Mouse (Mus musculus) stomach, embryonic 16.5 days (tissue): ENCODE data around the gene Utrn. TPM values are rescaled to one million over a fixed set of nuclear protein-coding genes. Genes with fewer than 3 reads are reported as not detected.

ENCODE experiments used
- ATAC-seq: fragments of 200-750 bp; cut with Nextera tagmentation; 2 replicates; pipeline ENCODE4 v1.8.0; 2017; ENCODE audit warnings: moderate number of reproducible peaks, moderate TSS enrichment; ENCODE audit not compliant: insufficient read depth, low FRiP score
- H3K27ac ChIP-seq: fragments of 300-500 bp; sonication (generic); 2 replicates; pipeline ENCODE4 v1.5.1; 2014; ENCODE audit warnings: low read length
- H3K27me3 ChIP-seq: fragments of 300-500 bp; sonication (generic); 2 replicates; pipeline ENCODE4 v1.6.1; 2014; ENCODE audit warnings: low read length, control low read depth, mixed read lengths; ENCODE audit not compliant: control insufficient read depth, insufficient read depth
- H3K36me3 ChIP-seq: fragments of 300-500 bp; sonication (generic); 2 replicates; pipeline ENCODE4 v1.6.1; 2014; ENCODE audit warnings: low read length; ENCODE audit not compliant: control insufficient read depth, insufficient read depth
- H3K4me1 ChIP-seq: fragments of 300-500 bp; sonication (generic); 2 replicates; pipeline ENCODE4 v1.6.1; 2014; ENCODE audit warnings: low read length, control low read depth, mixed read lengths; ENCODE audit not compliant: control insufficient read depth, insufficient read depth
- H3K4me2 ChIP-seq: fragments of 300-500 bp; sonication (generic); 2 replicates; pipeline ENCODE4 v1.6.1; 2014; ENCODE audit warnings: low read depth, low read length, mixed read lengths
- H3K4me3 ChIP-seq: fragments of 300-500 bp; sonication (generic); replicated peaks from 2 replicates; pipeline ENCODE4 v1.5.1; 2014; ENCODE audit warnings: mild to moderate bottlenecking, low read length
- H3K9ac ChIP-seq: fragments of 300-500 bp; sonication (generic); 2 replicates; pipeline ENCODE4 v1.6.1; 2014; ENCODE audit warnings: low read length
- H3K9me3 ChIP-seq: fragments of 300-500 bp; sonication (generic); replicated peaks from 2 replicates; pipeline ENCODE4 v1.6.1; 2016; ENCODE audit warnings: low read length, control low read depth; ENCODE audit not compliant: control insufficient read depth
- WGBS: fragments of 180-500 bp; shearing (Covaris S2); extraction: QIAGEN DNeasy Blood & Tissue Kit; methylation state at CpG from one replicate; pipeline ENCODE4 v1.1.7; 2014; 5-methylcytosine and 5-hydroxymethylcytosine counted together
- polyA plus RNA-seq: library from polyadenylated mRNA; unstranded; fragments of >200 nt; fragmentation: Nextera tagmentation; extraction: Ambion mirVana; gene quantifications from 2 replicates; pipeline ENCODE4 v1.2.1, GENCODE M21; 2015

Utrn gene
- polyA plus RNA-seq, 1 experiment from 2014 or later, result 72.0 TPM

DNA sequence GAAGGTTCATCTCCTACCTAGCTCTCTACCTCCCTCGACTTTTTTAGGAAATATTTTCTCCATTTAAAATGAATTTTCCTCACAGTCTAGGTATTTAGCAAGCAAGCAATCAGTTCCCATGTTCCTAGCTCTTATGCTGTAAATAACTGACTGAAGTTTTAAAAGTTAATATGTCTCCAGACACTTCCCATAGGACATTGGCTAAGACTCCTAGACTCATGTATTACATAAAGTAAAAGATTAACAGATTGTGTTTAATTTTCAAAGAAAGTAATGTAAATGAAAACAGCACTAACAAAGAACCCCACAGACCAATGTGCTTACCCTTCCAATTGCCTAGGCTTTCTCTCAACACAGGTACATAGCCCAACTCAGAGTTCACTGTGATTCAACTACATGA lies 35.0 kb downstream of the Utrn start:
- no peak overlapping the region for H3K9ac ChIP-seq
- H3K27me3 ChIP-seq, result no peaks in the 10 kb centered on the region
- no peak overlapping the region for H3K4me3 ChIP-seq
- no peak overlapping the region for H3K27ac ChIP-seq
- no peak for ATAC-seq
- no peaks in the 10 kb centered on the region for H3K36me3 ChIP-seq
- no peak overlapping the region for H3K4me2 ChIP-seq
- no peaks in the 10 kb centered on the region for H3K9me3 ChIP-seq
- 57% methylated on average over 1 of the region's 1 CpGs for WGBS
- H3K4me1 ChIP-seq, result peaks cover 7% of the 10 kb centered on the region; the same call in 1 of the 2 replicates

DNA sequence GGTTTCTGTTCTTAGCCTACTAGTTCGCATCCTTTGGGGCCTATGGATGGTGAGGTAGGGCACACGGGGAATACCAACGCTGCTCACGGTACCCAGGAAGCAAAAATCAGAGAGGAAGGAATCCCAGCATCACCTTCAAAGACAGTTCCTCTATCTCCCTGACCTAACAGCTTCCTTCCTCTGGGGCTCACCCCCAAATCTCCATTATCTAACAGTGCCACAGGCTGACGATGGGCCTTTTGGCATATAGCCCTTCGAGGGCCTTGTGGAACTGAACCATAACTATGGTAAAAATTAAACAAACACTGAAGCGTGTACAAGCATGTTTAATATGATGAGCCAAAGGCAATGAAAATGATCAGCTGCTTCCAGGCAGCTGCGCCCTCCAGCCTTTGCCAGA lies 37.0 kb downstream of the Utrn start:
- H3K36me3 ChIP-seq, result no peaks in the 10 kb centered on the region
- H3K27me3 ChIP-seq, result no peaks in the 10 kb centered on the region
- H3K4me2 ChIP-seq, result no peak overlapping the region
- H3K4me1 ChIP-seq, result peaks cover 12% of the 10 kb centered on the region
- no peak overlapping the region for H3K4me3 ChIP-seq
- no peak for ATAC-seq
- no peak overlapping the region for H3K27ac ChIP-seq
- 75% methylated on average over 8 of the region's 8 CpGs for WGBS
- H3K9ac ChIP-seq, result no peak overlapping the region
- H3K9me3 ChIP-seq, result no peaks in the 10 kb centered on the region

DNA sequence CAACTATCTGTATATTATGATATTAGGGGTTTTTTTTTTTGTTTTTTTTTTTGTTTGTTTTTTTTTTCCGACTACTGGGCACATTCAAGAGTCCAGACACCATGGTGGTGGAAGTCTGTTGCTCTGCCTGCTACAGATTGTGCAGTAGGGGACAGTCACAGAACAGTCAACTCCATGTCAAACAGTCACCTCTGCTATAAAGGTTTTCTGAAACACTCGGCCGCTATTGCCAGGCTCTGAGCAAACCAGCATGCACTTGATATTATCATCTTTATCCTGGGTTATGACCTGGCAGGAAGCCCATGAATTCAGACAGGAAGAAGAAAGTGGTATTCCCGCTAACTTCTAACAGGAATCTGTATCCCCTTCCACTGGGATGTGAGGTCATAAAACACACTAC lies 41.4 kb downstream of the Utrn start:
- peak overlapping the region; percentile 74 for H3K27ac ChIP-seq
- H3K4me3 ChIP-seq, result no peak overlapping the region
- WGBS, result 43% methylated on average over 4 of the region's 4 CpGs
- H3K27me3 ChIP-seq, result no peaks in the 10 kb centered on the region
- no peaks in the 10 kb centered on the region for H3K36me3 ChIP-seq
- no peak for ATAC-seq
- no peak overlapping the region for H3K9ac ChIP-seq
- no peak overlapping the region for H3K4me2 ChIP-seq
- peaks cover 36% of the 10 kb centered on the region for H3K4me1 ChIP-seq
- H3K9me3 ChIP-seq, result no peaks in the 10 kb centered on the region

DNA sequence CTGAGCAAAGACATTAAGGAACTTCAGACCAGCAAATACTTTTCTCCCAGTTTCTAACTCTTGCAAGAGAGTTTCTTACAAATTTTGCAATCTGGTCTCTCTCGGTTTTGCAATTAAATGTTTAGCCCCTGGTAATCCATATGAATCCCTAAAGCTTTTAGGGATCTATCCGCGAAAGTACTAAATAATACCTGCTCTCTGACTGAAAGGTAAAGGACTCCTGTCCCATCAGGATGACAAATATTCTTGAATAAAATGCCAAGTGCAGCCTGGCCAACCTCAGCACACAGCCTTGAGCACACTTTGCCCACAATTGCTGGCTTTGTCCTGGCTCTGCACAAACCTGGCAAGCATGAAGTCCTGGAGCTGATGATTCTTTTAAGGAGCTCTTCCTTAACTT lies 41.9 kb downstream of the Utrn start:
- Histone ChIP-seq H3K27ac (peak overlapping the region; percentile 74), H3K4me3 (no peak overlapping the region), H3K9ac (no peak overlapping the region), H3K9me3 (no peaks in the 10 kb centered on the region), H3K27me3 (no peaks in the 10 kb centered on the region), H3K4me2 (peak overlapping the region; percentile 14), H3K36me3 (no peaks in the 10 kb centered on the region), H3K4me1 (peaks cover 34% of the 10 kb centered on the region)
- ATAC-seq, result no peak
- WGBS, result 52% methylated on average over 3 of the region's 3 CpGs

DNA sequence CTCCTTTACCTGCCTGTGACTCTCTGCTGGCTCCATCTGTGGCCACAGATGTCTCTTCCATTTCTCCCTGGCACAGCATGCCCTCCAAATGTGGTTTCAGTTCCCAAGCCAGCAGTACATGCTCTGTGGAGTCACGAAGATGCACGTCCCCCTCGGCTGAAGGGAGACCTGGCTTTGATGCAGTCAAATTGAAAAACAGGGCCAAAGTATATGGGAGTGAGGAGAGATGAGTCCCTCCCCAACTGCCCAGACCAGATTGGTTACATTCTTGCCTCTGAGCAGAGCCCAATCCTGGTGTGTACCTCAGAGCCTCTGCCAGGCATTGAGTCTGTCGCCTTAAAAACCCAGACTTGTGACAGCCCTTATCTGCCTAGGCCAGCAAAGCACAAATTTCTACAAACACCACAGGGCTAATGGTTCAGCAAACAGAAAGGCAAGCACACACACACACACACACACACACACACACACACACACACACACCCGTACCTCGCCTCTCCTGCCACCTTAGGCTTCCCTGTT lies 42.3 kb downstream of the Utrn start:
- H3K27me3 ChIP-seq, result no peaks in the 10 kb centered on the region
- peak overlapping the region; percentile 74 for H3K27ac ChIP-seq
- peak overlapping the region; percentile 35 for H3K4me2 ChIP-seq
- H3K4me1 ChIP-seq, result peaks cover 30% of the 10 kb centered on the region
- H3K4me3 ChIP-seq, result no peak overlapping the region; the same call in 1 of the 2 replicates
- WGBS, result 36% methylated on average over 6 of the region's 6 CpGs
- ATAC-seq, result peak; percentile 93
- H3K36me3 ChIP-seq, result no peaks in the 10 kb centered on the region
- 0 out of 2 replicates have a peak overlapping the region, but pooled peaks have one; percentile 33 for H3K9ac ChIP-seq
- H3K9me3 ChIP-seq, result no peaks in the 10 kb centered on the region

DNA sequence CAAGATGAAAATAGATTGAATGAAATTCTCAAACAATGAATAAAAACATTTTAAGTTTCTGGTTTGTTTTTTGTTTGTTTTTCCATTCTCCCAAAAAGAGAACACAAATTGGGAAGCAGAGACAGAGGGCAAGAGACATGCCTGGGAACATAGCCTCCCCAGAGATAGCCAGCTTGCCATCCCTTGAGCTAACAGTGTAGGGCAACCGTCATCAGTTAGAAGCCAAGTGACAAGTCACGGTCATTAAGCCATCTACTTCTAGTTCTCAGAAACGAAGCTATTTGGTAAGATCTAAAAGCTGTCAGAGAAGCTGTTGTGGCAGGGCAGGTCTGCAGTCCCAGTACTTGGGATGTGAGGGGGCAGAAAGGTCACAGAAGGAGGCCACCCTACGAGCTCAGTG lies 44.8 kb downstream of the Utrn start:
- no peak for ATAC-seq
- H3K27ac ChIP-seq, result no peak overlapping the region
- no peak overlapping the region for H3K4me3 ChIP-seq
- no peak overlapping the region for H3K9ac ChIP-seq
- H3K4me1 ChIP-seq, result peaks cover 35% of the 10 kb centered on the region
- no peaks in the 10 kb centered on the region for H3K27me3 ChIP-seq
- 47% methylated on average over 4 of the region's 4 CpGs for WGBS
- no peaks in the 10 kb centered on the region for H3K9me3 ChIP-seq
- no peaks in the 10 kb centered on the region for H3K36me3 ChIP-seq
- H3K4me2 ChIP-seq, result no peak overlapping the region

DNA sequence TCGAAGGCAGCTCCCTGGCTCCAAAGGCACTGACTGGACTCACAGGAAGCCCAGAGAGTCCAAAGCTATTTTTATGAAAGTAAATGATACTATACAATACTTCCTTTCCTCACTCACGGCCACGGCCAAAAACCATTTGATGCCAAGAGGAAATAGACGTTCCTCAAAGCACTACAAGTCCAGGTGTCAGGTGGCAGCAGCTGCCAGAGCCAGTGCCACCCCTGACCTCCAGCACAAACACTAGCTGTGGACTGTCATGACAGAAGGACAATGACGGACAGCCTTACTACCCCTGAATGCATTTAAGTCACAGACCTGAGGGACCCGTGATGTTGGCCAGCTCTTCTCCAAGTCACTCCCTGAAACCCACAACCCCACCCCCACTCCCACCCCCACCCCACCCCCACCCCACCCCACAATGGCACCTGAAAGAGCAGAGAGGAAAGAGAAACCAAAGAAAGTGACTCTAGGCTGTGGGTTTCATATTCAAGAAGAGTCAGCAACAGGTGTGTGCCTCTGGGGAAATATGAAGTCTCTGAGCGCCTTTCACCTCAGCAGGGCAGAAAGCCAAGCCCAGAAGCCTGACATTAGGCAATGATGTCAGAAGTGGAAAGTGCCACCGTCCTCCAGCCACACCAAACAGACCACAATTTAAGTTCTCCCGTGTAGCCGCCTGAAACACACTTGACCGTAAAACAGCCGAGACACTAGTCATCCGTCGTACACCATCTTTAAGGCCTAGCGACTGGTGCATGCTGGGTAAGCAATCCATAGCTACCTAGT lies 45.5 kb downstream of the Utrn start:
- Histone ChIP-seq H3K27me3 (no peaks in the 10 kb centered on the region), H3K4me3 (no peak overlapping the region), H3K36me3 (no peaks in the 10 kb centered on the region), H3K27ac (no peak overlapping the region), H3K9ac (no peak overlapping the region), H3K4me1 (peaks cover 35% of the 10 kb centered on the region), H3K4me2 (no peak overlapping the region), H3K9me3 (no peaks in the 10 kb centered on the region)
- no peak for ATAC-seq
- WGBS, result 61% methylated on average over 15 of the region's 15 CpGs

DNA sequence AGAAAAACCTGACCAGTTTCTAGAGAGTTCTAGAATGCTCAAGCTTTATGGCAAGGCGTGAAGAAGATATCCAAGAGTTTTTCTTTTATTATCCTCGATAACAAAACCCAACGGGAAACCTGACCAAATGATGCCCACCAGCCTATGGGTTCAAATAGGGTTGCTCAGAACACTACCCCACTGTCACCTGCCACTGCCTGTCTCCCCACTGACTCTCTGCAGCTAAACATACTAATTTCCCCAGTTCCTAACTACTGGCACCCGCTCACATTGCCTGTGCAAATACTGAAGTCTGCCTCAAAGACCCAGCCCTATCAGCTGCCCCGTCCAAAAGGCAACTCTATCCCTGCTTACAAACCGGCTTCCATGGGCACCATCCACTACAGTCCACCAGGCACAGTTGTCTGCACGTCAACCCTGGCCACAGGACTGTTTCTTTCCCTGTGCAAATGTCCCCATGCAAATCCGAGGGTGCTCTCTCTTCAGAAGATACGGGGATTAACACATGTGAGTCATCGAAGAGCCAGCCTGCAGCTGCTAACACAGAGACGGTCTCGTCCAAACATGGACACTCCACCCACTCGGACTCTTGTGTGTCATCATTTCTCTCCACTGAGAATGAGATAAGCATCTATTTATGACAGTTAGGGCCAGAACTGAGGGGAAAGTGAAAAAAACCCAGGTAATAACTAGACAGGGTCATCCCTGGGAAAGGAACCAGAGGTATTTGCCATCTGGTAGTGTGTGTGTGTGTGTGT lies 48.0 kb downstream of the Utrn start:
- ATAC-seq, result no peak
- Histone ChIP-seq H3K36me3 (no peaks in the 10 kb centered on the region), H3K9ac (no peak overlapping the region), H3K27me3 (no peaks in the 10 kb centered on the region), H3K4me1 (peaks cover 33% of the 10 kb centered on the region), H3K27ac (no peak overlapping the region), H3K9me3 (no peaks in the 10 kb centered on the region), H3K4me2 (no peak overlapping the region), H3K4me3 (no peak overlapping the region)
- WGBS, result 71% methylated on average over 13 of the region's 13 CpGs

DNA sequence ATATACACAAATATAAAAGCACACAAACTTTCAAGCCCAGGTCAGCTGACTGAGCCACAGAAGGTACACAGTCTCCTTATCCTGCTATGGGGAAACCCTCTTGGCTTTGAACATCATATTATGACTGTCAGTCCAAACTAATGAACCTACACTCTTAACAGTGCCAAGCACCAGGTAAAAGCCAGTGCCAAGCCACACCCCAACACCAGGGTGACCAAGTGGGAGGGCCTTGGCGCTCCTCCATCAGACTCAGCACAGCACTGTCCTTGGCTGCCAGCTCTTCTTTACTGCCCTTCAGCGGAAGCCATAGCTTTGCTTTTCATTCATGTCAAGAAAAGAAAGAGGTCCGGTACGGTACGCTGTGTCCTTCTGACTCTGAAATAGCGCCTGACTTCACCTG lies 51.8 kb downstream of the Utrn start:
- 87% methylated on average over 6 of the region's 6 CpGs for WGBS
- H3K36me3 ChIP-seq, result no peaks in the 10 kb centered on the region
- H3K27ac ChIP-seq, result no peak overlapping the region
- H3K4me3 ChIP-seq, result no peak overlapping the region
- no peak overlapping the region for H3K4me2 ChIP-seq
- H3K4me1 ChIP-seq, result peaks cover 20% of the 10 kb centered on the region
- no peaks in the 10 kb centered on the region for H3K27me3 ChIP-seq
- no peaks in the 10 kb centered on the region for H3K9me3 ChIP-seq
- peak; percentile 34; the same call in 1 of the 2 replicates for ATAC-seq
- H3K9ac ChIP-seq, result no peak overlapping the region
